Mouse (Mus musculus) CH12.LX (cell line): Measurements from ENCODE around the gene Krtap10-10. TPM values are rescaled to one million over a fixed set of nuclear protein-coding genes. Genes with fewer than 3 reads are reported as not detected.

Experiments
- DNase-seq: peaks from one replicate; pipeline ENCODE4 v3.0.0-alpha.2; 2013; ENCODE audit errors: extremely low read depth
- H3K27ac ChIP-seq: 2 replicates; pipeline ENCODE4 v1.5.1; 2012; ENCODE audit warnings: low read depth, mild to moderate bottlenecking, control low read depth, moderate library complexity; ENCODE audit not compliant: insufficient read depth
- H3K27me3 ChIP-seq: replicated peaks from 2 replicates; pipeline ENCODE3; 2012; ENCODE audit warnings: inconsistent platforms
- H3K36me3 ChIP-seq, 2 experiments: replicated peaks in 1 of 2; 2 replicates each; pipeline versions ENCODE3 to v1.6.1; 2012; ENCODE audit warnings: inconsistent platforms in 1 of 2, low read length in 1 of 2, mild to moderate bottlenecking in 1 of 2, mixed read lengths in 1 of 2, moderate library complexity in 1 of 2; ENCODE audit not compliant: control insufficient read depth in 1 of 2, insufficient read depth in 1 of 2
- H3K4me1 ChIP-seq, 2 experiments: 2 replicates each; pipeline ENCODE4 v1.6.1; 2012; ENCODE audit warnings: inconsistent platforms in 1 of 2, moderate library complexity in 1 of 2; ENCODE audit not compliant: insufficient read depth in 2 of 2, control insufficient read depth in 1 of 2
- H3K4me2 ChIP-seq: 2 replicates; pipeline ENCODE4 v1.6.1; 2012; ENCODE audit warnings: low read depth, mild to moderate bottlenecking, control low read depth; ENCODE audit not compliant: poor library complexity, insufficient read depth, severe bottlenecking
- H3K4me3 ChIP-seq, 3 experiments: fragments of 150-350 bp in 1 of 3; sonication (generic) in 1 of 3; replicated peaks in 1 of 3; 2 replicates each; pipeline versions ENCODE3 to v1.5.1; 2011 to 2012; ENCODE audit warnings: low read depth in 2 of 3, low read length in 2 of 3, mild to moderate bottlenecking in 2 of 3, moderate library complexity in 2 of 3, control low read depth in 1 of 3, improper control_type of control experiment in 1 of 3, inconsistent platforms in 1 of 3, mixed read lengths in 1 of 3; ENCODE audit not compliant: poor library complexity in 1 of 3
- H3K79me2 ChIP-seq: replicated peaks from 2 replicates; pipeline ENCODE4 v1.6.1; 2012; ENCODE audit warnings: mild to moderate bottlenecking, moderate library complexity; ENCODE audit not compliant: control insufficient read depth, poor library complexity, insufficient read depth, severe bottlenecking; ENCODE audit errors: extremely low read depth
- H3K9ac ChIP-seq: 2 replicates; pipeline ENCODE4 v1.6.1; 2012; ENCODE audit warnings: low read depth, mild to moderate bottlenecking, control low read depth, moderate library complexity; ENCODE audit not compliant: insufficient read depth
- H3K9me3 ChIP-seq: replicated peaks from 2 replicates; pipeline ENCODE3; 2012; ENCODE audit warnings: low read length, inconsistent platforms, mixed read lengths
- BHLHE40 ChIP-seq: IDR thresholded peaks from 2 replicates; pipeline ENCODE4 v1.6.1; 2011; ENCODE audit warnings: mild to moderate bottlenecking, low read depth, low read length, improper control_type of control experiment
- CHD1 ChIP-seq: IDR thresholded peaks from 2 replicates; pipeline ENCODE4 v1.6.1; 2012; ENCODE audit warnings: low read depth, low read length, improper control_type of control experiment, inconsistent platforms
- CHD2 ChIP-seq: IDR thresholded peaks from 2 replicates; pipeline ENCODE4 v1.6.1; 2011; ENCODE audit warnings: low read length, improper control_type of control experiment
- CTCF ChIP-seq, 2 experiments: IDR thresholded peaks in 1 of 2; conservative IDR thresholded peaks in 1 of 2; 2 replicates each; pipeline ENCODE4 v1.5.1; 2011 to 2012; ENCODE audit warnings: low read depth in 2 of 2, low read length in 2 of 2, improper control_type of control experiment in 1 of 2, inconsistent platforms in 1 of 2, mild to moderate bottlenecking in 1 of 2, moderate library complexity in 1 of 2
- E2F4 ChIP-seq: IDR thresholded peaks from 2 replicates; pipeline ENCODE4 v1.6.1; 2011; ENCODE audit warnings: low read depth, low read length, improper control_type of control experiment; ENCODE audit not compliant: insufficient replicate concordance
- ELF1 ChIP-seq: IDR thresholded peaks from 2 replicates; pipeline ENCODE4 v1.6.1; 2014; ENCODE audit warnings: low read depth, mild to moderate bottlenecking, inconsistent platforms, low read length, improper control_type of control experiment
- EP300 ChIP-seq: IDR thresholded peaks from 2 replicates; pipeline ENCODE4 v1.6.1; 2011; ENCODE audit warnings: low read length, improper control_type of control experiment
- ETS1 ChIP-seq: conservative IDR thresholded peaks from 2 replicates; pipeline ENCODE4 v1.6.1; 2012; ENCODE audit warnings: low read depth, mild to moderate bottlenecking, inconsistent platforms, low read length, improper control_type of control experiment, moderate library complexity
- GABPA ChIP-seq: IDR thresholded peaks from 2 replicates; pipeline ENCODE4 v1.6.1; 2012; ENCODE audit warnings: low read depth, low read length, improper control_type of control experiment, inconsistent platforms; ENCODE audit not compliant: insufficient replicate concordance
- HCFC1 ChIP-seq: IDR thresholded peaks from 2 replicates; pipeline ENCODE4 v1.6.1; 2012; ENCODE audit warnings: low read depth, mild to moderate bottlenecking, inconsistent platforms, low read length, improper control_type of control experiment
- JUN ChIP-seq: IDR thresholded peaks from 2 replicates; pipeline ENCODE4 v1.6.1; 2011; ENCODE audit warnings: low read depth, mild to moderate bottlenecking, low read length, improper control_type of control experiment, moderate library complexity; ENCODE audit not compliant: insufficient read depth
- JUND ChIP-seq: conservative IDR thresholded peaks from 2 replicates; pipeline ENCODE4 v1.6.1; 2011; ENCODE audit warnings: low read depth, low read length, improper control_type of control experiment
- KAT2A ChIP-seq: IDR thresholded peaks from 2 replicates; pipeline ENCODE4 v1.6.1; 2012; ENCODE audit warnings: low read length, improper control_type of control experiment, inconsistent platforms; ENCODE audit not compliant: insufficient replicate concordance
- MAFK ChIP-seq: IDR thresholded peaks from 2 replicates; pipeline ENCODE4 v1.6.1; 2011; ENCODE audit warnings: low read length, improper control_type of control experiment; ENCODE audit not compliant: insufficient replicate concordance
- MAZ ChIP-seq: IDR thresholded peaks from 2 replicates; pipeline ENCODE4 v1.6.1; 2012; ENCODE audit warnings: low read depth, mild to moderate bottlenecking, inconsistent platforms, low read length, improper control_type of control experiment, moderate library complexity
- MEF2A ChIP-seq: IDR thresholded peaks from 2 replicates; pipeline ENCODE4 v1.6.1; 2014; ENCODE audit warnings: low read depth, mild to moderate bottlenecking, inconsistent platforms, low read length, improper control_type of control experiment, borderline replicate concordance
- MXI1 ChIP-seq: IDR thresholded peaks from 2 replicates; pipeline ENCODE4 v1.6.1; 2011; ENCODE audit warnings: mild to moderate bottlenecking, low read depth, low read length, improper control_type of control experiment
- MYC ChIP-seq: IDR thresholded peaks from 2 replicates; pipeline ENCODE4 v1.6.1; 2011; ENCODE audit warnings: low read depth, mild to moderate bottlenecking, improper control_type of control experiment, low read length
- NELFE ChIP-seq: IDR thresholded peaks from 2 replicates; pipeline ENCODE4 v1.6.1; 2011; ENCODE audit warnings: low read depth, low read length, improper control_type of control experiment
- PAX5 ChIP-seq: IDR thresholded peaks from 2 replicates; pipeline ENCODE4 v1.6.1; 2012; ENCODE audit warnings: low read length, inconsistent platforms, mixed read lengths
- POLR2A ChIP-seq: IDR thresholded peaks from 2 replicates; pipeline ENCODE4 v1.6.1; 2011; ENCODE audit warnings: low read depth, mild to moderate bottlenecking, improper control_type of control experiment, low read length
- SIN3A ChIP-seq: IDR thresholded peaks from 2 replicates; pipeline ENCODE4 v1.6.1; 2012; ENCODE audit warnings: low read length, improper control_type of control experiment, inconsistent platforms
- SMC3 ChIP-seq: IDR thresholded peaks from 2 replicates; pipeline ENCODE4 v1.6.1; 2011; ENCODE audit warnings: low read depth, low read length, improper control_type of control experiment
- TBP ChIP-seq: conservative IDR thresholded peaks from 2 replicates; pipeline ENCODE4 v1.6.1; 2011; ENCODE audit warnings: low read depth, low read length, improper control_type of control experiment
- TCF12 ChIP-seq: IDR thresholded peaks from 2 replicates; pipeline ENCODE4 v1.6.1; 2014; ENCODE audit warnings: low read depth, mild to moderate bottlenecking, inconsistent platforms, low read length, improper control_type of control experiment
- USF1 ChIP-seq: IDR thresholded peaks from 2 replicates; pipeline ENCODE4 v1.6.1; 2014; ENCODE audit warnings: low read depth, mild to moderate bottlenecking, inconsistent platforms, low read length, improper control_type of control experiment
- ZC3H11A ChIP-seq: IDR thresholded peaks from 2 replicates; pipeline ENCODE4 v1.6.1; 2012; ENCODE audit warnings: low read depth, mild to moderate bottlenecking, inconsistent platforms, low read length, improper control_type of control experiment
- ZMIZ1 ChIP-seq: IDR thresholded peaks from 2 replicates; pipeline ENCODE4 v1.6.1; 2012; ENCODE audit warnings: low read depth, mild to moderate bottlenecking, inconsistent platforms, low read length, improper control_type of control experiment
- dilution Hi-C: fragments of 300-500 bp; cut with MboI; formaldehyde crosslinking; loops from 2 replicates; pipeline ENCODE4 v1.14.3; 2020; ENCODE audit warnings: low sequenced_read_pairs; ENCODE audit not compliant: extremely low pct_unique_long_range_greater_than_20kb, extremely low pct_ligation_motif_present
- in situ Hi-C: fragments of 300-500 bp; cut with MboI; formaldehyde crosslinking; loops from 3 replicates; pipeline ENCODE4 v1.14.3; 2019; ENCODE audit warnings: low sequenced_read_pairs, low pct_ligation_motif_present, low pct_unique_long_range_greater_than_20kb, mixed read lengths
- polyA plus RNA-seq: library from polyadenylated mRNA; unstranded; fragments of >175 nt; gene quantifications from 2 replicates; pipeline ENCODE4 v1.2.1, GENCODE M21; 2012; ENCODE audit warnings: low read depth; ENCODE audit not compliant: insufficient read length
- total RNA-seq, 2 experiments: library from RNA; depleted of rRNA; stranded (reverse); fragments of 300-350 nt in 1 of 2; fragments of >200 nt in 1 of 2; gene quantifications; 2 replicates each; pipeline ENCODE4 v1.2.3; 2012 to 2014

Krtap10-10 gene
- total and polyA plus RNA-seq, 3 experiments = not detected

DNA sequence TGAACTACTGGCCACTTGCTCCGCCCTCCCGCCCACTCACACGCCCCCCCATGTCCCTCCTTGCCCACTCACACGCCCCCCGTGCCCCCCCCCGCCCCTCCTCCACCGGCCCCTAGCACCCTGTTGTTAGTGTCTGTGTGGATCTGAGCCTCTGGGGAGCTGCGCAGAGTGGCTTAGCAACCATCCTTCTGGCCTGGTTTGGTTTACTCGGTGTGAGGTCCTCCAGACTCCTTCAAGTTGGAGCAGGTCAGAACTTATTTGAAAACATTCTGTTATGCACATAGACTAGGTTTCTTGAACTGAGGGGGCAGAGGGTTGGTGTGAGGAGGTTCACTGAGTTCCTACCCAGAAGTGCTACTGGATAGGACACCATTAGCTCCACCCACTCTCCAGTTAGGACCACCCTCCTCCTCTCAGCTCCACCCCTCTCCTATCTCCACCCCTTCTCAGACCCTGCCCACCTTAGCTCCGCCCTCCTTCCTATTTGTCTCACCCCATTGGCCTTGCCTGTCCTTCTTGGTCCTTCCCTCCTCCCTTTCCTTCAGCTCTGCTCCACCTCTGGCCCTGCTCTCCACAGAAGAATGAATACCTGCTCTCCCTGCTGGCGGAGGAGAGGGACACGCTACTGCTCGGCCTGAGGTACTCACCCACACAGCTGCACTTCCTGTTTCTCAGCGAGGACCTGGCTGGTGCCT, 28.5 kb downstream of the Krtap10-10 start:
- Histone ChIP-seq H3K36me3 (no peaks in the 10 kb centered on the region), H3K4me1 (peaks cover 5 to 6% of the 10 kb centered on the region in 2 experiments), H3K27me3 (peaks cover 69% of the 10 kb centered on the region), H3K4me3 (peak overlapping the region in 1 of 3 experiments; percentile 16), H3K79me2 (no peaks in the 10 kb centered on the region), H3K9me3 (peaks cover 5% of the 10 kb centered on the region), H3K27ac (no peak overlapping the region), H3K9ac (no peak overlapping the region), H3K4me2 (no peak overlapping the region)
- TF ChIP-seq ELF1 (no peak), MAZ (no peak), TBP (no peak), MEF2A (no peak), HCFC1 (no peak), POLR2A (no peak), SMC3 (no peak), JUND (no peak), CHD1 (no peak), KAT2A (no peak), NELFE (no peak), ZC3H11A (no peak), MAFK (no peak), PAX5 (no peak), MXI1 (no peak), MYC (no peak), CHD2 (no peak)
- in situ Hi-C loops (no loop called here), dilution Hi-C loops (no loop called here)
- DNase-seq = peak; percentile 49

DNA sequence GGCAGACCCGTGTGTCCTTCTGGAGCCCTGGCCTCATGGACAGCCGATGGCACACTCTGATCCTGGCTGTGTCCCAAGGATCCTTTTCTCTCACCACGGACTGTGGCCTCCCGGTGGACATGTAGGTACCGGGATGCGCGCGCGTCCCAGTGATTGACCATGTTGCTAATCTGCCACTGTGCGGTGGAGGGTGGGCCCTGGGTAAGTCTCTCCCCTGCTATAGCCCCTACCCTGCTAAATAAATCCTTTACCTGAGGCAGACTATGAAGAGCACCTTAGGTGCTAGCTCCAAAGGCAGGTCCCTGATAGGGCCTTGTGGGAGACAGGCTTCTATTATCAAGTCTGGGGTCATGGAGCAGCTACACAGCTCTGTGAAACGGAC, 29.0 kb downstream of the Krtap10-10 start:
- H3K4me2 ChIP-seq = 0 out of 2 replicates have a peak overlapping the region, but pooled peaks have one; percentile 4
- peaks cover 67% of the 10 kb centered on the region for H3K27me3 ChIP-seq
- no peak for DNase-seq
- no peaks in the 10 kb centered on the region for H3K79me2 ChIP-seq
- TF ChIP-seq CTCF (conservative IDR thresholded peaks at IDR 0.05 in 1 of 2, IDR thresholded peaks at IDR 0.05 in 1 of 2; ENCODE audit: low read depth in 2 of 2, low read length in 2 of 2) (no peak), BHLHE40 (no peak), NELFE (no peak), TCF12 (no peak), MEF2A (no peak), E2F4 (no peak), USF1 (no peak), JUN (no peak), POLR2A (no peak), KAT2A (no peak), SIN3A (no peak), ZMIZ1 (no peak), EP300 (no peak), ETS1 (no peak), GABPA (no peak), SMC3 (no peak), CHD2 (no peak), MYC (no peak)
- H3K9me3 ChIP-seq = peaks cover 5% of the 10 kb centered on the region
- peak overlapping the region in 1 of 3 experiments; percentile 16 for H3K4me3 ChIP-seq
- no peaks in the 10 kb centered on the region for H3K36me3 ChIP-seq
- dilution Hi-C loops (no loop called here), in situ Hi-C loops (no loop called here)
- no peak overlapping the region for H3K9ac ChIP-seq
- H3K4me1 ChIP-seq = peaks cover 5 to 6% of the 10 kb centered on the region in 2 experiments
- H3K27ac ChIP-seq = no peak overlapping the region
